10 mouse cellular contexts compared by ENCODE assay signal in genomic region chr17:31386766-31387275, GRCm38 (mm10). TPM values are rescaled to one million over a fixed set of nuclear protein-coding genes. Genes with fewer than 3 reads are reported as not detected.
DNase-seq lines count a peak whose midpoint lies in the region; ATAC-seq and TF ChIP-seq lines count a peak whose summit lies in the region.
"Had no signal": no experiment of that assay in that cellular context is flagged by ENCODE, and none has a peak within 500 bp of the region (broad histone marks: within the 10 kb centered on the region; RNA-seq: fewer than 3 reads in every experiment).

No protein-coding gene starts in this region.

- no peak overlapping the region for H3K27ac ChIP-seq in heart, embryonic 12.5 days (ENCODE audit: poor library complexity, severe bottlenecking)
- H3K27ac ChIP-seq in embryonic facial prominence, embryonic 11.5 days (replicated peaks; ENCODE audit: low read depth, low read length), result no peak overlapping the region
- H3K27ac ChIP-seq in kidney, adult 2 months (ENCODE audit: insufficient read depth, low read depth, low read length), result 0 out of 2 replicates have a peak overlapping the region, but pooled peaks have one; percentile 43
- H3K27ac ChIP-seq in midbrain, embryonic 15.5 days, result peak overlapping the region; percentile 75
- H3K27ac ChIP-seq: macrophage had no signal

- no peaks in the 10 kb centered on the region for H3K9me3 ChIP-seq in heart, embryonic 12.5 days (replicated peaks)
- H3K9me3 ChIP-seq in embryonic facial prominence, embryonic 11.5 days (replicated peaks; ENCODE audit: control insufficient read depth, low read length), result no peaks in the 10 kb centered on the region
- H3K9me3 ChIP-seq in midbrain, embryonic 15.5 days, result no peaks in the 10 kb centered on the region

- peak overlapping the region; percentile 72 for H3K9ac ChIP-seq in heart, embryonic 12.5 days
- H3K9ac ChIP-seq in embryonic facial prominence, embryonic 11.5 days (replicated peaks; ENCODE audit: low read length), result peak overlapping the region; percentile 58; the same call in 1 of the 2 replicates
- peak overlapping the region; percentile 81 for H3K9ac ChIP-seq in midbrain, embryonic 15.5 days

- TF ChIP-seq CTCF in kidney, adult 2 months (conservative IDR thresholded peaks at IDR 0.05; ENCODE audit: insufficient read depth, insufficient read length, low read depth, low read length), result no peak

- 16% methylated on average over 7 of the region's 7 CpGs for WGBS in heart, embryonic 12.5 days
- WGBS in embryonic facial prominence, embryonic 11.5 days, result 13% methylated on average over 7 of the region's 7 CpGs
- 20% methylated on average over 7 of the region's 7 CpGs for WGBS in kidney, adult 2 months
- 7% methylated on average over 7 of the region's 7 CpGs for WGBS in midbrain, embryonic 15.5 days

- no peak for TF ChIP-seq POLR2A in kidney, adult 2 months (IDR thresholded peaks at IDR 0.05; ENCODE audit: low read depth, low read length)

- H3K27me3 ChIP-seq in heart, embryonic 12.5 days (replicated peaks), result peaks cover 31% of the 10 kb centered on the region
- no peaks in the 10 kb centered on the region for H3K27me3 ChIP-seq in embryonic facial prominence, embryonic 11.5 days (ENCODE audit: control insufficient read depth, insufficient read depth, low read length)
- H3K27me3 ChIP-seq in kidney, adult 2 months (replicated peaks; ENCODE audit: control insufficient read depth, insufficient read depth, low read length), result no peaks in the 10 kb centered on the region
- no peaks in the 10 kb centered on the region for H3K27me3 ChIP-seq in midbrain, embryonic 15.5 days (replicated peaks)

- peak overlapping the region; percentile 93 for H3K4me2 ChIP-seq in heart, embryonic 12.5 days
- H3K4me2 ChIP-seq in embryonic facial prominence, embryonic 11.5 days (ENCODE audit: low read depth, low read length), result peak overlapping the region; percentile 72
- H3K4me2 ChIP-seq in midbrain, embryonic 15.5 days, result peak overlapping the region; percentile 68

- H3K36me3 ChIP-seq in heart, embryonic 12.5 days, result no peaks in the 10 kb centered on the region
- H3K36me3 ChIP-seq in embryonic facial prominence, embryonic 11.5 days (replicated peaks; ENCODE audit: control insufficient read depth, insufficient read depth, low read depth, low read length), result no peaks in the 10 kb centered on the region
- no peaks in the 10 kb centered on the region for H3K36me3 ChIP-seq in kidney, adult 2 months (ENCODE audit: control insufficient read depth, insufficient read depth, low read length)
- no peaks in the 10 kb centered on the region for H3K36me3 ChIP-seq in midbrain, embryonic 15.5 days (replicated peaks)

- peaks cover 44% of the 10 kb centered on the region for H3K4me1 ChIP-seq in heart, embryonic 12.5 days (replicated peaks)
- peaks cover 4% of the 10 kb centered on the region for H3K4me1 ChIP-seq in embryonic facial prominence, embryonic 11.5 days (ENCODE audit: control insufficient read depth, insufficient read depth, low read length)
- H3K4me1 ChIP-seq in kidney, adult 2 months (ENCODE audit: control insufficient read depth, insufficient read depth, low read length), result peaks cover 25% of the 10 kb centered on the region
- peaks cover 49% of the 10 kb centered on the region for H3K4me1 ChIP-seq in midbrain, embryonic 15.5 days

- peak overlapping the region; percentile 76 for H3K4me3 ChIP-seq in heart, embryonic 12.5 days
- H3K4me3 ChIP-seq in embryonic facial prominence, embryonic 11.5 days (ENCODE audit: low read depth, low read length), result peak overlapping the region; percentile 65
- peak overlapping the region; percentile 65 for H3K4me3 ChIP-seq in kidney, adult 2 months (ENCODE audit: insufficient read depth, low read depth, low read length)
- H3K4me3 ChIP-seq in midbrain, embryonic 15.5 days, result peak overlapping the region; percentile 87

- ATAC-seq in heart, embryonic 12.5 days (ENCODE audit: insufficient number of reproducible peaks, low FRiP score), result no peak
- no peak for ATAC-seq in embryonic facial prominence, embryonic 11.5 days (replicated peaks; ENCODE audit: insufficient number of reproducible peaks, low FRiP score, low TSS enrichment, low read depth)
- 0 out of 2 replicates have a peak, but pooled peaks have one; percentile 2 for ATAC-seq in midbrain, embryonic 15.5 days (replicated peaks)
- ATAC-seq: Patski had no signal

- DNase-seq in heart, adult 11 months, result no peak
- peak; percentile 17 for DNase-seq in embryonic facial prominence, embryonic 11.5 days (ENCODE audit: low spot score)
- peak; percentile 58 for DNase-seq in kidney, adult 2 months
- DNase-seq in embryo, embryonic 11 days, result no peak
- no peak for DNase-seq in frontal cortex, postnatal 10 days (ENCODE audit: low spot score in 2 of 2)
- no peak for DNase-seq in B cell, adult 2 months

RNA-seq across cellular contexts. Expression of gene Pde9a, which starts 0.8 kb away (rescaled TPM):
- 5.5 and 5.6 TPM in 2 replicates for polyA plus RNA-seq in heart, embryonic 12.5 days (2016; fragmentation: Nextera tagmentation; extraction: Ambion mirVana)
- 25.7 and 26.6 TPM in 2 replicates for polyA plus RNA-seq in embryonic facial prominence, embryonic 11.5 days (2014; fragmentation: Nextera tagmentation; extraction: Ambion mirVana)
- polyA plus RNA-seq in kidney, adult 2 months (2012; rRNA removed), result 74.3 and 106 TPM in 2 replicates
- polyA plus RNA-seq in midbrain, embryonic 15.5 days (2015; fragmentation: Nextera tagmentation; extraction: Ambion mirVana), result 36.1 and 38.1 TPM in 2 replicates
- polyA plus RNA-seq: macrophage, Patski had no signal

Comparison
In these comparisons a context has a peak if more than half of its experiments do, and no peak if none do; other contexts are left out.
1. H3K27ac ChIP-seq: peak in kidney, adult 2 months (single experiment) and midbrain, embryonic 15.5 days (single experiment); none in heart, embryonic 12.5 days (single experiment) and embryonic facial prominence, embryonic 11.5 days (single experiment).
2. DNase-seq: peak in embryonic facial prominence, embryonic 11.5 days (single experiment) and kidney, adult 2 months (single experiment); none in heart, adult 11 months (single experiment), embryo, embryonic 11 days (single experiment), frontal cortex, postnatal 10 days (0 of 2) and B cell, adult 2 months (0 of 2).
3. Peak in every context shown above with its lines, with median percentiles within 50 percentile points of each other: H3K4me2 ChIP-seq, H3K4me3 ChIP-seq and H3K9ac ChIP-seq.